Mouse (Mus musculus) ovary, adult 18-20 months (tissue): ENCODE data around the gene Ly86.

Experiments
- DNase-seq: peaks from one replicate; pipeline ENCODE4 v3.0.0; 2022; ENCODE audit warnings: low spot score, mixed read lengths

The Ly86 gene

DNA sequence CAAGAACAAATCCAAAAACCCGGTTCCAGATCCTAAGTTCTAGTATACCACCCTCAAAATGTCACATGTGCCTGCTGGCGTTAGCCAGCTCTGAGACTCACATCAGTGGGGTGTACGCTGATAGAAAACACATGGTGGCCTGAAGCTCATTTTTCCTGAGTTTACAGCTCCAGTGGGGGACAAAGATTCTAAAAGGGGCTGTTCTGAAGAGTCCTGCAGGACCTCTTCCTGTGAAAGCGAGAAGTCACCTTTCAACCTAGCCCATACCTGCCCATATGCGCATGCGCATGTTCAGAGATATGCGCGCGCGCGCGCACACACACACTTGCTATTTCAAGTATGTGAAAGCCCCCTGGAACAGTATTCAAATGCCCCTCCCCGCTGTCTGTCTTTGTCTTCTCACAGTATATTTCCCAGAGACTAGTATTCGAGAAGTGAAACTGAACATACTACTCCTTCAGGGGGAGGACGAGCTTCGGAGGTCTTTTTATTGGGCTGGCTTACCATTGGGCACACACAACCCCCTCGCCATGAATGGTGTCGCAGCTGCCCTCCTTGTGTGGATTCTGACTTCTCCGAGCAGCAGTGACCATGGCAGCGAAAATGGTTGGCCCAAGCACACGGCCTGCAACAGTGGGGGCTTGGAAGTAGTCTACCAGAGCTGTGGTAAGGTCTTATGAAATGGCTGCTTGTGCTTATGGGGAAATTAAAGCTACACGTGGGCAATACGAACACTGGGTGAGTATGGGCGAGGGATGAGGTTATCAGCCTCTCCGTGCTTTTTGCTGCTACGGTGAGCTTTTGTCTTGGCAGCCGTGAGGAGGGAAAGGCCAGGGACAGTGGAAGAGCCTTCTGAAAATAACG lies at the start of gene Ly86:
Gene Ly86 (plus strand): TSS at position 300 of the 864 bp plus-strand sequence.
- no peak for DNase-seq

DNA sequence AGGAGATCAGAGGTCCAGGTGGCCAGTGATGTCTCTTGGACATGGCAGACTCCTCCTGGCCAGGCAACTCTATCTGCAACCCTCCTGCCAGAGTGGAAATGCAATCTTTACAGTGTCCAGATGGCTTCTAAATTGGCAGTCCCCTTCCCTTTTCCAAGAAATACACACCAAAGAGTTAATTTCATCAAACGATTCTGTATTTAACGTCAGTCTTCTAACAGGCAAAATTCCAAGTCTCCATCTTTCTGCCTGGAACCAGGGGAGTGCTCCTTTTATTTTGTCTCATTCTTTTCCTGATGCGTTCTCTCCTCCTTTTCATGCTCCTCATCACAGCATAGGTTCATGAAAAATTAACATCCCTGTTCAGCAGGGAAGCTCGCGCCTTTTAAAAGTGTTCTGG lies 47.1 kb upstream of the Ly86 start:
- DNase-seq: no peak

DNA sequence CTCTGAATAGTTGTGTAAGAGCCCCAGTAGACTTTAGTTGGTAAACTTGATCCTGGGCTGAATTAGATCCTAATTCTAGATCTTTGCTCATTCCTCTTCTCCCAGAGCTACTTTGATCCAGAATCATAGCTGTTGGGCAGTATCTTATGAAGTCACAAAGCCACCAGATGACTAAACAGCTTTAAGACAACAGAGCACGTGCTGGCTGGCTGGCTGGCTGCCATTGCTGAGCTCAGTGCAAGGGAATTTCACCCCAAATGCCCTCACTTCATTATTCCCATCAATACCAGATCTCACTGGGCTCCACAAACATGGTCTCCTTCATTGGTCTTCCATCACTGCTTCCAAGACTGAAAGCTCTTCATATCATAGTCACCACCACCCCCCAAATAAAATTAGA lies 46.2 kb upstream of the Ly86 start:
- DNase-seq: no peak

DNA sequence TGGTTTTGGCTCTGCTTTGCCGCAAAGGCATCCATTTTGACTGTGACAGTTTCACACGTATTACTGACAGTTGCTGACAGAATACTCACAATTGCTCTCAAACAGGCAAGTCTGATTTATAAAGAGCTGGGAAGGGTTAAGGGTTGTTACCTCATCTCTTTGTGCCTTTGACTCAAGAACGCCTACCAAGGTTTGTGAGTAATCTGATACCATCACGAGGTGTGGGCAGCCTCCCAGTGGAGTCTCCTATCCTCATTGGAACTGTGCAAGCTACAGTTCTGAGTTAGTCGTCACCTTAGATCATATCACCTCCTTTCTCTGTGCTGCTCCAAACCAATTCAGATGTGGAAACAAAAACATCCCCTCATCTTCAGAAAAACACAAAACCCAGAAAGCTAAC lies 42.1 kb upstream of the Ly86 start:
- no peak for DNase-seq

DNA sequence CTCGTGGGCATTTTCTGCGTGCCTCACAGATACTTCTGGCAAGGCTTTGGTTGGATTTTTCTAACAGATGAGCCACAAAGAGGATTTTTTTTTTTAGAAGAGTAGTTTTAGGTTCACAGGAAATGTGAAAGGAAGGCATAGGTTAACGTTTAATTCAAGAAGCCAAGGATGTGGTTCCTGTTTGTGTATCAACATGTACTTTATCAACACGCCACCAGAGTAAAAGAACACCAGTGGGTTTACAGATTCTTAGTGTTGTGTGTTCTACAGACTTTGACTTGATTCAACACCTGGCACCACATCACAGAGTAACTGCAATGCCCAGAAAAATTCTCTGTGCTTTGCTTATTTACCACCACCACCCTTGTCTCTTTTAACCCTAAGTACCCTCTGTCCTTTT lies 37.0 kb upstream of the Ly86 start:
- no peak for DNase-seq

DNA sequence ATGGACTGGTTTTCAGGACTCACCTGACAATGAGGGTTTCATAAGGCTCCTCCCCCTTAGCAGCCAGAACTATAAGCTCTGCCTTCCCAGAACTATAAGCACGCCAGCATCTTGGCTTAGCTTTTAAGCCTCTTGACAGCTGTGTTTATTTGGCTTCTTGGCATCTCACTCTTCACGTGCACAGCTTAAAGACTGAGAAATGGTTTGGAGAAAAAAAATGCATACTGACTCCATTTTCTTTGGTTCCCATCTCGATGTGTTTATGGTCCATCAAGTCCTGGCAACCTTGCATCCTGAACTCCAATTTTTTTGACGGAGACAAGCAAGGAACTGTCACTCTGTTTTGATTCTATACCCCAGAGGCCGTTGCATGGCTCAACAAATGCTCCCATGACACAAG lies 35.7 kb upstream of the Ly86 start:
- no peak for DNase-seq

DNA sequence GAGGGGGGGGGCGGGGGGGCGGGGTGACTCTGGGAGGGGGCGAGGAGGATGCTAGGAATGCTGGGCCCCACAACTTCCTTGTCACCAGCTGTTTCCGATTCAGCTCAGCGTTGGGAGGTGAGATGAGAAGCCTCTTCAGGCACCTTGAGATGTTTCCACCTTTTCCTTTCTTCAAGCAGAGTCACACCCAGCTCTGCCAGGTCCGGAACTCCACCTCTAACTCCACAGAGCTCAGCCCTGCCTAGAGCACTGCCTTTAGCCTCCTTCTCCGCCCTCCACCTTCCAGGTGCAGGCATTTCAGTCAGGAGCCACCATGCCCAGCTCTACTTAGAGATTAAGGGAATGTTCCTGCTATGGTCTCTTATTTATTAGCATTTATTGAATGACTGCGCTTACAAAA lies 34.7 kb upstream of the Ly86 start:
- DNase-seq: no peak

DNA sequence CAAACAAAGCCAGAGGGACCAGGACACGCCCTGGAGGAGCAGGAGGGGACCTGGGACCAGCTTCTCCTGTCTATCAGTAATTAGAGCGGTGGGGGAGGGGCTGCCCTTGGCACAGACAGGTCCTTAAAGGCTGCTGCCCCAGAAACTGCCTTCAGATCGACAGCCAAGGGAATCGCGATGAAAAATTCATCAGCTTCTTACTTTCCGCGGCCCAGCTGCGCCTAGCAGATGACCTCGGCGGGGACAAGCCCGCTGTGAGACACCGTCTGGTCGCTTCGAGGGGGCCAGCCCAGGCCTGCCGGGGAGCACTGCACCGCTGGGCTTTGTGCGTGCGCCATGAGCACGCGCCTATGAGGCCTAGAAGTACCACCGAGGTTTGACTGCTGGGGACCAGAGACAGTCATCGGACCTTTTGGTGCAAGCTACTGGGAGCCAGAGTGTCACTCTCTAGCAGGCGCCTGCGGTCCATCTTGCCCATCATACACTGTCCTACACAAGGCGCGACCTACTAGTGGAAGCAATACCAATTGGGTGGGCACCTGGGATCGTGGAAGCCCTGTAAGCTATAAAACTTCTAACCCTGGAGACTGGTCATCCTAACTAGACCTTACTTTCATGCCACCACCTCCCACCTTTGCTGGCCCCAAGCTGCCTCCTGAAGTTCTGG lies 33.3 kb upstream of the Ly86 start:
- DNase-seq: no peak

DNA sequence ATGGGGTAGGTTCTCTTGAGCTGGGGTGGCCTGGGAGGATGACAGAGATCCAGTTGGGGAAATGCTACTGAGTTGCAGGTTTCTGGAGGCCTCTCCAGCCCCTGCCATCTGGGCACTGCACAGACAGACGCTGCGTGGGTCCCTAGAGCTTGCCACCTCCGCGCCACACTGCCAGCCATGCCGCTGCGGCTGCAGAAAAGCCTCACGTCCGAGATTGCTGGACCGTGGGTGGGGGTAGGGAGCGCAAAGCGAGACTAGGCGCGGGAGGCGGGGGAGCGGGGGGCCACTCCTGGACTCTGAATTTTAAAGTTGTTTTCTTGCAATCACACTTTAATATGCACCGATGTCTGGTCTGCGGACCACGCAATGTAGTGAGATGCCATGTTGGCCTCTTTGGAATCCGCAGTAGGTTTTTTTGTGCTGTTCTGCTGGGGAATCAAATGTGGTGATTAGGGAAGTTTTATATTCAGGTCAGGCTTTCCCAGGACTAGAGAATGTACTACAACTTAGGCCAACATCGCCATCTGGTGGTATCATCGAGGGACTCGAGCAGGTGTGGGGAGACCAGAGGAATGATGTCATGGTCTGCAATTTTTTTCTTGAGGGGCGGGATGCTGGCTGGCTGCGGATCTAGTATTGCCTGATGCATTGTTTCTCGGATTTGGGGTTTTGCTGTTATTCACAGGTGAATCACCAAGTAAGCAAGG lies 32.6 kb upstream of the Ly86 start:
- peak; percentile 81 for DNase-seq

DNA sequence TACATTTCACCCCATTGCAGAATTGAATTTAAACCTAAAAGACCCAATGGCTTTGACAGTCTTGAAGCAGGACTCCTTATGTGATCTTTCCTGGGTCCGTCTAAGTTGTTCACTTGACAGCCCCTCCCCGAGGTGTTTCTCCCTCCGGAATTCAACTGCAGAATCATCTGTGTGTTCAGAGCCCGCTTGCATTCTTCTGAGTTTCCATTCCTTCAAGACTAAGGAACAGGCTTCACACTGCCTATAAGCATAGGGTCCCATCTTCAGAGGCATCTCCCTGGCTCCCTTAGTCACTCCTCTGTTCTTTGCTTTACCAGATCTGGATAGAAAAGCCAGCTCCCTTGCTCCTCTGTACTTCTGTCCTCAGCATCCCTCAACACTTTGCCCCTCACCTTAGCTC lies 32.1 kb upstream of the Ly86 start:
- no peak for DNase-seq

DNA sequence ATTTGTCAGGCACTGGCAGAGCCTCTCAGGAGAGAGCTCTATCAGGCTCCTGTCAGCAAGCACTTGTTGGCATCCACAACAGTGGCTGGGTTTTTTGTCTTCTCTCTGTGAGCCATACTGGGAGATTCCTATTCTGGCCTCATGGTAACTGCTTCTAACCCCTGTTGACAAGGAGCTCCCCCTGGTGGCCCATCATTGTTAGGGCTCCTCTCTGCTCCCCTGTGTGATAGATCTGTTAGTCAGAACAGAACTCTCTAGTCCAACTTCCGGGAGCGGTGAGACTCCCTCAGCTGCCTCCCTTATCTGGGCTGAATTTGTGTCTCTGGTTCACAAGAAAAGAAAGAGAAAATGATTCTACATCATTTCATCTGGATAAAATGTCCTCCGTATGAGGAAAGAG lies 19.5 kb upstream of the Ly86 start:
- DNase-seq: no peak

DNA sequence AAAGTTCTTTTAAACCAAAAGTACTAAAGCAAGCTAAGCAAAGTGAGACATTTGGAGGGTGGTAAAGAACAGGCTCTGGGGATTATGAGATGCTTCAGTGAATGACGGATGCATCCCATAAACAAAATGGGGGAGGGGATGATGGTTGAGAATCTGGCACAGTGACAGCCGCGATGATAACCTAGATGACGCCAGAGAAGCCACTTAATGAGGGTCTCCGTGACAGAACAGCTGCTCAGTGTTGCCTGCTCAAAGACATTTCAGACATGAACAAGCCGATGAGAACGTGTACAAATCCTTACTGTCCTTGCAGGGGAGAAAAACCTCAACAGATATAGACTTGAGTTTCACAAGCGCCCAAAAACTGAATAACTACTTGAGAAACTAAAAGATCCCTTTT lies 15.3 kb upstream of the Ly86 start:
- DNase-seq: no peak

DNA sequence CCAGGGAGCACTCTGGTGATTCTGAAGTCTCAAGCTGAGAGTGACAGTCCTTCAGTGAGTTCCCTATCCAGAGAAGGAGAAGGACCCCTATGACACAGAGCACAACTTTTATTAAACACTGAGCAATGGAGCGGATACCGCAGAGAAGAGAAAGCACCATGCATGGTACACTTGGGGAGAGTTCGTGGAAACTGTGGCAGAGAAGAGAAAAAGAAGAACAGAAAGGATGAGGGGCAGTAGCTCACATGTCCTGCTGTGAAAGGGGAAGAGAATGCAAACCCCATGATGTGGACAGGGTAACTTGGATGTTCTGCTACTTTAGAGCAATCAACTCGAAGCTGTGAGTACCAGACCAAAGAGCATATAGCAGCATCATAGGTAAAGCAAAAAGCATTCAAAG lies 14.0 kb upstream of the Ly86 start:
- no peak for DNase-seq

DNA sequence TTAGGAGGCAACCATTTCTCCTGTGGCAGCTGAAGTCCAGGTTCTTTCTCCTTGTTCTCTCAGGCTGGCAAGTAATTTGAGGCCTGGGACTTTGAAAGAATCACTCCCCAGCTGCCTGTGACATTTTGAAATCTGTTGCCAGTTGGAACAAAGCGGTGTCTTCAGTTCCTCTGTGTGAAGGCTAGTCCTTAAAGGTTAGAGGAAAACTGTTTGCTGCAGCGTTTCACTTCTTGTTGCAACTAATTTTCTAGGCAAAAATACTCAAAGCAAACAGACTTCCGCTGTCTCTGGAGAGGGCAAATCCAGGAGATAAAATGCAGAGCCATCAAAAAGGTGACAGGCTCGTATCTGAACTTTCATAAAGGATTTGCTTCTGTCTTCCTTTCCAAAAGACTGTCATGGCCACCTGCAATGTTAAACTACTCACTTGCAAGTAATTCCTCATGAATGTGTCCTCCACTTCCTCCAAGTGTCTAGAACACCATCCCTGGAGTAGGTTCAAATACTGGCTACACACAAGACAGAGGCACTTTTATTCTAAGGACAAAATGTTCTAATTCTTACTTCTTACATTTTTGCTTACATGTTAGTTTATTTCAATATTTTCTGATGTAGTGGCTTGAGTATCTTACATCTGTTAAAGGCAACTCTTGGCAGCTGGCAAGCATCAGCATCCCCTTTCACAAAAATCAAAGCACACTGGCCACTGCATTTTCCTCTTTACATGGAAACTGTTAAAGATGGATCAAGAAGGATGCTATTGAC lies 12.0 kb upstream of the Ly86 start:
- DNase-seq: no peak

DNA sequence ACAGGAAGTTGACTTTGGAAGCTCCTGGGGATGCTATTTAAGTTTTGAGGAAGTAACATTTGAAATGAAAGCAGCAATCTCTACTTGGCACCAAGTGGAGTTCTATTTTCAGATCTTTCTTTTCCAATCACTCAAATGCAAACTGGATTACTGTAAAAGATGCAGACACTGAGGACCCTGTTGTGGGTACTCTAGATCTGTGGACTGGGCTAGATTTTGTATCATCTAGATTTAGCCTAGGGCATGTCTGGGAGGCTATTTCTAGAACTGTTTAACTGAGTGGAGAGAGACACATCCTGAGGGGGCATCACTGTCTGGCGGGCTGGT lies 11.5 kb upstream of the Ly86 start:
- DNase-seq: no peak

DNA sequence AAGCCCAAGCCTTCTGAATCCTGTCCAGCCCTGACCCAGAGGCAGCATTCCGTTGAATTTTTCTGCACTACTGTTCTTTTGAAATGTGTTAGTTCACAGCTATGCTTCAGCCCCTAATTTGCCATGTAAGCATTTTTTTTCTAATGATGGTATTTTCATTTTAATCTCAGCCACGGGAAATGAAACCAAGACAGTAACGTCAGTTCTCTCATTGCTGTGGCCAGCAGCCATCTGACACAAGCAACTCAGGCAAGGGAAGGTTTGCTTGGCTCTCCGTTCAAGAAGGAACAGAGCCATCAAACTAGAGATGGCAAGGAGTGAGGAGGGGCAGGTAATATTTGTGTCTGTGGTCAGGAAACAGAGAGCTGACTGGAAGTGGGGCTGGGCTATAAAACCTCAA lies 7.7 kb upstream of the Ly86 start:
- DNase-seq: no peak

DNA sequence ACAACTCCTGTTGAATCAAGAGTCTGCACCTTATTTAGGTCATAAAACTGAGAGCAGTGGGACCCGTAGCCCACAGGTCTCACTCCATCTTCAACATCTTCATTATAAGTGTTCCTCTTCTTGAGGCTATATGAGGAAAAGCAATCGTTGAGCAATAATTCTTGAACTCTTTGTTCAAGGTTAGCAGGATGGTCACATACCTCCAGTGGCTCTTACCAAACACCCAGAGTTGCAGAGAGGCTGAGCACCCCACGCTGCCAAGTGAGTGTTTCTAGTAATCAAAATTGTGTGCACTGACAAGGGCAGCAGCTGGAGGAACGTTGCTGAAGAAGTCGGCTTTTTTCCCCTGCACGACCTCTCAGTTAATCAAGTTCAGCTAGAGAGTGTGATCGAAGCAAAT lies 7.1 kb upstream of the Ly86 start:
- no peak for DNase-seq

DNA sequence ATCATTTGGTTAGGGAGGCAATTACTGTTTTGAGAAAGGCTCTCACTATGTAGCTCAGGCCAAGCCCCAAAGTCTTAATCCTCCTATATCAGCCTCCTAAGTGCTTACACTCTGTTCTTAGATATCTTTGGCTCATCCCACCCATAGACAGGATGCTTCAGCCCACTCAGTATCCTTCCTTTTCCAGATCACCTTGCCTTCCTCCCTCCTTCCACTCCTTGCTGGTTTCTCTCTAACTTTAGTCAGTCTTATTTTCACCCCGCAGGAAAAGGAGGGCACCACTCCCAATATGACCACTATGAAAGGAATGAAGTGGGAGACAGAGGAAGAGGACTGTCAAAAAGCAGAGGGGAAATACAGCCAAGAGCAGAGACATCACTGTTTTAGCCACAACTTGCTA lies 2.2 kb upstream of the Ly86 start:
- DNase-seq: no peak

DNA sequence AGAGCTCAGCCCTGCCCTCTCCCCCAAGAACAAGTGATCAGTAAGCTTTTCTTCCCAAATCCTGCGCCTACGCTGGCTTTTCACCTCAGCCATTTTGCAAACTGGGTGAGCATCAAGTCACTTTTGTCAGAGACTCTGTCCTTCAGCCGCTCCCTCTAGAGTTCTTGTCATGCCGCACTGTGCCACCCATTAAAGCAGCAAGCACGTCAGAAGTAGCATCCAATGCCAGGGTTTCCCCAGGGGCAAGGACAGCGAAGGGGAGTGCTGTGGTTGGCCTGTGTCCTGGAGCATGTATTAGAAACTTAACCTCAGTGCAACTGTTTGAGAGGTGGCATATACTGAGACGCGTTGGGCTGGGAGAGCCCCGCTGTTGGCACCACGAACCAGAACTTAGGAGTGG lies 815 bp downstream of the Ly86 start:
- no peak for DNase-seq

DNA sequence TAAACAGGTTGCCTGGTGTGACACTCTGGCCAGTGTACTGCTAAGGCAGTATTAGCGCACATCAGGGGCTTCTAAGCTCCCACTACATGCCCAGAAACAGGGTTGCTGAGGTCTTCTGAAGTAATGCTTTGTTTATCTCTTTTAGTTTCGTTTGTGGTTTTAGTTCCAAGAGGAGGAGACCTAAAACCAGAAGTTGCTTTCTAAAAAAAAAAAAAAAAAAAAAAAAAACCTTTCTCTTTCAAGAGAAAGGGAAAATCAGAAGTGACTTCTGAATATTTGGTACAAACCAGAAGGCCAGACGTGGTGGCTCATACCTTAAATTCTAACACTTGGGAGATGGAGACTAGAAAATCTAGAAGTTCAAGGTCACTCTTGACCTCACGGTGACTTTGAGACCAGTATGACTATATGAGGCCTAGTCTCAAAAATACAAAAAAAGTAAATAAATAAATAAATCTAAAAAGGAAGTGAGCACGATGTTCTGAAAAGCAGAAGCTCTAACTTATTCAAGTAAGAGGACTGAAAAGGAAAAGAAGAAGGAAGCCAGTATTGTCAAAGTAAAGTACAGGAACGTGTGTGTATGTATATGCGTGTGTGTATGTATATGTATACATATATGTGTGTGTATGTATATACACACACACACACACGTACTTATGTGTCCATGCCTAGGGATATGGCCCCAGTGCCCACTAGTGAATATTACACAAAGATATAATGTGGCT lies 3.0 kb downstream of the Ly86 start:
- DNase-seq: no peak

DNA sequence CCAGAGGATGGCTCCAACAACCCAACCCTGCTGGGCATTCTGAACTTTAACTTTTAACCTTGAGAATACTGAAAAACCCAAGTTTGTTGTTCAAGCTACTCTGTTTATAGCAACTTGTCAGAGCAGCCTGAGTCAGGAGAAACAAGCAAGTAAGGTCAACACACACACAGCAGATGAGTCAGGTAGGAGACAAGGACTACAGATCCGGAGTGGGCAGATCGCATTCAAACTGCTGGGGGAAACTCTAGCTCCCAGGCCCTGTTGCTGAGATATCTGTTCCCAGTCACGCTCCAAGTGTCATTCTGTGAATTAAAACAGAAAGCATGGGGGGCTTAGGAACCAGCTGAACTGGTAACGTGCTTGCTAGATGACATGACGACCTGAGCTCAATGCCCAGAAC lies 4.0 kb downstream of the Ly86 start:
- no peak for DNase-seq

DNA sequence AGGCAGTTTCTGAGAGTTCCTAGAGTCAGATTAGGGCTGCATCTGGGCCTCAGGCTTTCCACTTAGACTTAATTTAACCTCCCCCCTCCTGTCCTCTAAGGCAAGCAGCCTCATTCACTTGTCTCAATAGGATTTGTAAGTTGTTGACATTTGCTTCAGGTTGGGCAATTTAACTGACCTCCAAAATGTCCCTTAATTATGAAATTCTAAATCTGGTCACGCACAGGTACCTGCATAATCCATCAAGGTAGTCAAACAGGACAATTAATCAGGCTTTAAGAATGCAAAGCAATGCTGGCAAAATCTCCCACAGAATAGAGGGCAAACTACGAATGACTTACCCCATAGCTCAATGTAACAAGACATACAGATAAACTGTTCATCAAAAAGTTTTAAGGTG lies 8.0 kb downstream of the Ly86 start:
- no peak for DNase-seq
